Mouse (Mus musculus): ENCODE results near the gene Sash1. TPM values are rescaled to one million over a fixed set of nuclear protein-coding genes. Genes with fewer than 3 reads are reported as not detected.

Gene Sash1
- total and polyA plus RNA-seq, 2 experiments = 9.6 to 21.1 TPM

- Histone ChIP-seq H3K4me3 (ENCODE audit: insufficient read depth, low read depth, low read length) (no peak overlapping the region), H3K79me2 (ENCODE audit: control insufficient read depth, insufficient read depth, low read length) (no peaks in the 10 kb centered on the region; the same call in 1 of the 2 replicates), H3K4me1 (ENCODE audit: control insufficient read depth, insufficient read depth, low read length) (peaks cover 19% of the 10 kb centered on the region), H3K36me3 (ENCODE audit: control insufficient read depth, insufficient read depth, low read length) (peaks cover 17% of the 10 kb centered on the region), H3K27me3 (ENCODE audit: control insufficient read depth, insufficient read depth, low read length) (no peaks in the 10 kb centered on the region), H3K27ac (replicated peaks; ENCODE audit: insufficient read depth, low read depth, low read length) (peak overlapping the region; percentile 94), H3K9ac (ENCODE audit: low read depth, low read length) (0 out of 2 replicates have a peak overlapping the region, but pooled peaks have one; percentile 24)
- DNase-seq (ENCODE audit: extremely low read depth, low read depth, low spot score) = peak; percentile 61
- no peak for TF ChIP-seq POLR2A (IDR thresholded peaks at IDR 0.05; ENCODE audit: extremely low read depth, insufficient read depth, low read length)
- TF ChIP-seq CTCF (IDR thresholded peaks at IDR 0.05; ENCODE audit: low read depth, low read length) = no peak
- 21% methylated on average over 11 of the region's 11 CpGs for WGBS
Observed at GRCm38 (mm10) chr10:8785451-8786145, 100.3 kb downstream of the Sash1 start.

- H3K36me3 ChIP-seq (ENCODE audit: control insufficient read depth, insufficient read depth, low read length) = peaks cover 33% of the 10 kb centered on the region
- DNase-seq (ENCODE audit: extremely low read depth, low read depth, low spot score) = no peak
- no peak overlapping the region for H3K9ac ChIP-seq (ENCODE audit: low read depth, low read length)
- H3K4me1 ChIP-seq (ENCODE audit: control insufficient read depth, insufficient read depth, low read length) = peaks cover 14% of the 10 kb centered on the region
- no peaks in the 10 kb centered on the region for H3K27me3 ChIP-seq (ENCODE audit: control insufficient read depth, insufficient read depth, low read length)
- H3K4me3 ChIP-seq (ENCODE audit: insufficient read depth, low read depth, low read length) = no peak overlapping the region
- H3K27ac ChIP-seq (replicated peaks; ENCODE audit: insufficient read depth, low read depth, low read length) = no peak overlapping the region
- WGBS = 95% methylated on average over 10 of the region's 10 CpGs
- H3K79me2 ChIP-seq (ENCODE audit: control insufficient read depth, insufficient read depth, low read length) = peaks cover 3% of the 10 kb centered on the region; the same call in 1 of the 2 replicates
- TF ChIP-seq POLR2A (IDR thresholded peaks at IDR 0.05; ENCODE audit: extremely low read depth, insufficient read depth, low read length) (no peak), CTCF (IDR thresholded peaks at IDR 0.05; ENCODE audit: low read depth, low read length) (no peak)
Observed at GRCm38 (mm10) chr10:8781876-8782372, 103.9 kb downstream of the Sash1 start.

- Histone ChIP-seq H3K4me3 (ENCODE audit: insufficient read depth, low read depth, low read length) (no peak overlapping the region), H3K27ac (replicated peaks; ENCODE audit: insufficient read depth, low read depth, low read length) (no peak overlapping the region), H3K27me3 (ENCODE audit: control insufficient read depth, insufficient read depth, low read length) (no peaks in the 10 kb centered on the region), H3K4me1 (ENCODE audit: control insufficient read depth, insufficient read depth, low read length) (no peaks in the 10 kb centered on the region), H3K36me3 (ENCODE audit: control insufficient read depth, insufficient read depth, low read length) (peaks cover 49% of the 10 kb centered on the region), H3K79me2 (ENCODE audit: control insufficient read depth, insufficient read depth, low read length) (peaks cover 3% of the 10 kb centered on the region; the same call in 1 of the 2 replicates), H3K9ac (ENCODE audit: low read depth, low read length) (no peak overlapping the region)
- no peak for DNase-seq (ENCODE audit: extremely low read depth, low read depth, low spot score)
- WGBS = 88% methylated on average over 4 of the region's 4 CpGs
- TF ChIP-seq CTCF (IDR thresholded peaks at IDR 0.05; ENCODE audit: low read depth, low read length) (no peak), POLR2A (IDR thresholded peaks at IDR 0.05; ENCODE audit: extremely low read depth, insufficient read depth, low read length) (no peak)
Observed at GRCm38 (mm10) chr10:8779842-8780241, 106.0 kb downstream of the Sash1 start.

GRCm38 (mm10) chr10:8778845-8779244 is 107.0 kb downstream of the Sash1 start:
- H3K79me2 ChIP-seq (ENCODE audit: control insufficient read depth, insufficient read depth, low read length) = peaks cover 3% of the 10 kb centered on the region; the same call in 1 of the 2 replicates
- no peak overlapping the region for H3K4me3 ChIP-seq (ENCODE audit: insufficient read depth, low read depth, low read length)
- DNase-seq (ENCODE audit: extremely low read depth, low read depth, low spot score) = no peak
- no peaks in the 10 kb centered on the region for H3K4me1 ChIP-seq (ENCODE audit: control insufficient read depth, insufficient read depth, low read length)
- H3K27me3 ChIP-seq (ENCODE audit: control insufficient read depth, insufficient read depth, low read length) = no peaks in the 10 kb centered on the region
- TF ChIP-seq CTCF (IDR thresholded peaks at IDR 0.05; ENCODE audit: low read depth, low read length) (peak; percentile 60), POLR2A (IDR thresholded peaks at IDR 0.05; ENCODE audit: extremely low read depth, insufficient read depth, low read length) (no peak)
- no peak overlapping the region for H3K9ac ChIP-seq (ENCODE audit: low read depth, low read length)
- H3K27ac ChIP-seq (replicated peaks; ENCODE audit: insufficient read depth, low read depth, low read length) = no peak overlapping the region
- H3K36me3 ChIP-seq (ENCODE audit: control insufficient read depth, insufficient read depth, low read length) = peaks cover 48% of the 10 kb centered on the region
- 91% methylated on average over 7 of the region's 7 CpGs for WGBS

GRCm38 (mm10) chr10:8777552-8778253 is 108.2 kb downstream of the Sash1 start:
- Histone ChIP-seq H3K9ac (ENCODE audit: low read depth, low read length) (no peak overlapping the region), H3K27ac (replicated peaks; ENCODE audit: insufficient read depth, low read depth, low read length) (no peak overlapping the region; the same call in 1 of the 2 replicates), H3K79me2 (ENCODE audit: control insufficient read depth, insufficient read depth, low read length) (peaks cover 3% of the 10 kb centered on the region; the same call in 1 of the 2 replicates), H3K36me3 (ENCODE audit: control insufficient read depth, insufficient read depth, low read length) (peaks cover 41% of the 10 kb centered on the region), H3K27me3 (ENCODE audit: control insufficient read depth, insufficient read depth, low read length) (no peaks in the 10 kb centered on the region), H3K4me3 (ENCODE audit: insufficient read depth, low read depth, low read length) (no peak overlapping the region), H3K4me1 (ENCODE audit: control insufficient read depth, insufficient read depth, low read length) (peaks cover 6% of the 10 kb centered on the region)
- TF ChIP-seq CTCF (IDR thresholded peaks at IDR 0.05; ENCODE audit: low read depth, low read length) = no peak
- TF ChIP-seq POLR2A (IDR thresholded peaks at IDR 0.05; ENCODE audit: extremely low read depth, insufficient read depth, low read length) = no peak
- DNase-seq (ENCODE audit: extremely low read depth, low read depth, low spot score) = peak; percentile 45
- 88% methylated on average over 12 of the region's 12 CpGs for WGBS

All from liver, adult 2 months (tissue).